Mouse (Mus musculus) liver, embryonic 16.5 days (tissue): Measurements from ENCODE around the gene Ube2g1. TPM values are rescaled to one million over a fixed set of nuclear protein-coding genes. Genes with fewer than 3 reads are reported as not detected.
A peak's percentile ranks its signal among the peaks of the same experiment; 100 is the strongest.
"Not testable (repeated sequence)": the region's sequence is repeated elsewhere in the genome, so short reads cannot be mapped to it uniquely, and the experiment has no call there.

Experiments
- ATAC-seq: fragments of 200-750 bp; cut with Nextera tagmentation; 2 replicates; pipeline ENCODE4 v1.8.0; 2017; ENCODE audit warnings: low read depth, mild to moderate bottlenecking, moderate number of reproducible peaks, moderate library complexity
- H3K27ac ChIP-seq: fragments of 300-500 bp; sonication (generic); 2 replicates; pipeline ENCODE4 v1.5.1; 2014; ENCODE audit warnings: mild to moderate bottlenecking, low read length
- H3K27me3 ChIP-seq: fragments of 300-500 bp; sonication (generic); 2 replicates; pipeline ENCODE4 v1.6.1; 2014; ENCODE audit warnings: low read depth, low read length, mixed read lengths; ENCODE audit not compliant: control insufficient read depth, insufficient read depth
- H3K36me3 ChIP-seq: fragments of 300-500 bp; sonication (generic); 2 replicates; pipeline ENCODE4 v1.6.1; 2014; ENCODE audit warnings: mild to moderate bottlenecking; ENCODE audit not compliant: control insufficient read depth, insufficient read depth
- H3K4me1 ChIP-seq: fragments of 300-500 bp; sonication (generic); 2 replicates; pipeline ENCODE4 v1.6.1; 2014; ENCODE audit warnings: low read depth, low read length, mixed read lengths; ENCODE audit not compliant: control insufficient read depth
- H3K4me2 ChIP-seq: fragments of 300-500 bp; sonication (generic); 2 replicates; pipeline ENCODE4 v1.6.1; 2014; ENCODE audit warnings: low read depth, low read length, mixed read lengths
- H3K4me3 ChIP-seq: fragments of 300-500 bp; sonication (generic); 2 replicates; pipeline ENCODE4 v1.5.1; 2014; ENCODE audit warnings: low read depth, mild to moderate bottlenecking, low read length
- H3K9ac ChIP-seq: fragments of 300-500 bp; sonication (generic); 2 replicates; pipeline ENCODE4 v1.6.1; 2014; ENCODE audit warnings: low read depth, low read length
- H3K9me3 ChIP-seq: fragments of 300-500 bp; sonication (generic); replicated peaks from 2 replicates; pipeline ENCODE4 v1.6.1; 2016; ENCODE audit warnings: low read length; ENCODE audit not compliant: control insufficient read depth
- WGBS: fragments of 180-500 bp; shearing (Covaris S2); extraction: QIAGEN DNeasy Blood & Tissue Kit; methylation state at CpG from one replicate; pipeline ENCODE4 v1.1.7; 2014; ENCODE audit not compliant: insufficient replicate concordance; 5-methylcytosine and 5-hydroxymethylcytosine counted together
- polyA plus RNA-seq: library from polyadenylated mRNA; unstranded; fragments of >200 nt; fragmentation: Nextera tagmentation; extraction: Ambion mirVana; gene quantifications from 2 replicates; pipeline ENCODE4 v1.2.1, GENCODE M21; 2015

The Ube2g1 gene
- polyA plus RNA-seq, 1 experiment from 2014 or later: 20.9 TPM

DNA sequence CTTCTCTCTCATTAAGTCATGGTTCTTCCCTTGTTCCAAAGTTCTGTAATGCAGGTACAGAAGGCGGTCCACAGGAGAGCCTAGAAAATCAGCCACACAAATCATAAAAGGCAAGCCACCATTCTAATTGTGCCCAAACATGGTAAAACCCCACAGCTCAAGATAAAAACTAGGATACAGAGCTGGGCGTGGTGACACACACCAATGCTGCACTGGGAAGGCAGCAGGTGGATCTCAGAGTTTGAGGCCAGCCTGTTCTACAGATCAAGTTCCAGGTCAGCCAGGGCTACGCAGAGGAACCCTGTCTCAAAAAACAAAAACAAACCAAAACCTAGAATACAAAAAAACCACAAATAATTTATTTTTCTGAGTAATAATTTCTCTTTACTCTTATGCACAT, 20.5 kb upstream of the Ube2g1 start:
- Histone ChIP-seq H3K9ac (no peak overlapping the region), H3K4me1 (no peaks in the 10 kb centered on the region; the same call in none of the 2 replicates), H3K27me3 (no peaks in the 10 kb centered on the region), H3K4me3 (no peak overlapping the region), H3K4me2 (no peak overlapping the region), H3K27ac (no peak overlapping the region), H3K9me3 (no peaks in the 10 kb centered on the region), H3K36me3 (no peaks in the 10 kb centered on the region)
- no peak for ATAC-seq
- WGBS: 50% methylated on average over 3 of the region's 3 CpGs

DNA sequence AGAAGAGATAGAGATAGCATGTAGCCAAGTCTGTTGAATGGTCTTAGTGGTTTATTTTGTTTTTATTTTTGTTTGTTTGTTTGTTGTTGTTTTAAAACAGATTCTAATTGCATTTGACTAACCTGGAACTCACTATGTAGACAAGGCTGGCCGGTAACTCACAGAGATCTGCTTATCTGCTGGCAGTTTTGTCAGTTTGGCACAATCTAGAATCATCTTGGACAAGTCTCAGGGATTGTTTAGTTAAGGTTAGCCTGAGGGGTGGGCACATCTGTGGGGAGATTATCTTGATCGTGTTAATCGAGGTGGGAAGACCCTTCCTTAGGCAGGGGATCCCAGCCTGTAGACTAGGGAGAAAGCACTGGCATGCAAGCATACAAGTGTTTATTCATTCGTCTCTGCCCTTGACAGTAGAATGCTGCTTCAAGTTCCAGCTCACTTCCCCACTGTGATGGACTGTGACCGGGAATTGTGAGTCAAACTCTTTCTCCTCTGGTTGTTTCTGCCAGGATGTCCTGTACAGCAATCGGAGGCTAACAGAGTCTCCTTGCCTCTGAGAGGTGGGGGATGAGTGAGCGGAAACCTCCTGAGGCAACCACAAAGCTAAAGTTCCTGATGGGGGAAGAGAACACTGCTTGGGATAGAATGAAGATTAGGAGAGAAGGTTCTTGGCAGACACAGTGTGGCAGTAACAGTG, 19.4 kb upstream of the Ube2g1 start:
- no peak overlapping the region for H3K9ac ChIP-seq
- H3K4me3 ChIP-seq: no peak overlapping the region
- H3K27ac ChIP-seq: no peak overlapping the region
- H3K27me3 ChIP-seq: no peaks in the 10 kb centered on the region
- no peaks in the 10 kb centered on the region for H3K36me3 ChIP-seq
- no peak overlapping the region for H3K4me2 ChIP-seq
- no peaks in the 10 kb centered on the region for H3K9me3 ChIP-seq
- WGBS: 21% methylated on average over 7 of the region's 7 CpGs
- no peak for ATAC-seq
- no peaks in the 10 kb centered on the region; the same call in 1 of the 2 replicates for H3K4me1 ChIP-seq

GRCm38 (mm10) chr11:72595010-72595737, 11.9 kb upstream of the Ube2g1 start:
- H3K9ac ChIP-seq: no peak overlapping the region
- no peaks in the 10 kb centered on the region for H3K27me3 ChIP-seq
- no peaks in the 10 kb centered on the region for H3K4me1 ChIP-seq

GRCm38 (mm10) chr11:72597780-72598179, 9.3 kb upstream of the Ube2g1 start:
- Histone ChIP-seq H3K27ac (no peak overlapping the region), H3K4me1 (no peaks in the 10 kb centered on the region), H3K27me3 (no peaks in the 10 kb centered on the region), H3K9me3 (no peaks in the 10 kb centered on the region), H3K36me3 (no peaks in the 10 kb centered on the region), H3K9ac (no peak overlapping the region), H3K4me3 (no peak overlapping the region), H3K4me2 (no peak overlapping the region)
- no peak for ATAC-seq
- 69% methylated on average over 4 of the region's 4 CpGs for WGBS

More at GRCm38 (mm10) chr11:72595010-72595737, 11.9 kb upstream of the Ube2g1 start:
- Histone ChIP-seq H3K9me3 (no peaks in the 10 kb centered on the region), H3K4me3 (no peak overlapping the region), H3K36me3 (no peaks in the 10 kb centered on the region), H3K4me2 (no peak overlapping the region), H3K27ac (no peak overlapping the region)
- ATAC-seq: no peak
- WGBS: 49% methylated on average over 2 of the region's 2 CpGs

GRCm38 (mm10) chr11:72607469-72608070, 487 bp downstream of the Ube2g1 start:
- WGBS: under 1% methylated on average over 70 of the region's 79 CpGs
- no peaks in the 10 kb centered on the region for H3K27me3 ChIP-seq
- peak overlapping the region; percentile 97 for H3K9ac ChIP-seq
- peak overlapping the region; percentile 99 for H3K27ac ChIP-seq
- no peaks in the 10 kb centered on the region for H3K36me3 ChIP-seq
- H3K9me3 ChIP-seq: no peaks in the 10 kb centered on the region
- H3K4me2 ChIP-seq: peak overlapping the region; percentile 91
- H3K4me1 ChIP-seq: peaks cover 4% of the 10 kb centered on the region
- peak overlapping the region; percentile 91 for H3K4me3 ChIP-seq
- ATAC-seq: peak; percentile 66

DNA sequence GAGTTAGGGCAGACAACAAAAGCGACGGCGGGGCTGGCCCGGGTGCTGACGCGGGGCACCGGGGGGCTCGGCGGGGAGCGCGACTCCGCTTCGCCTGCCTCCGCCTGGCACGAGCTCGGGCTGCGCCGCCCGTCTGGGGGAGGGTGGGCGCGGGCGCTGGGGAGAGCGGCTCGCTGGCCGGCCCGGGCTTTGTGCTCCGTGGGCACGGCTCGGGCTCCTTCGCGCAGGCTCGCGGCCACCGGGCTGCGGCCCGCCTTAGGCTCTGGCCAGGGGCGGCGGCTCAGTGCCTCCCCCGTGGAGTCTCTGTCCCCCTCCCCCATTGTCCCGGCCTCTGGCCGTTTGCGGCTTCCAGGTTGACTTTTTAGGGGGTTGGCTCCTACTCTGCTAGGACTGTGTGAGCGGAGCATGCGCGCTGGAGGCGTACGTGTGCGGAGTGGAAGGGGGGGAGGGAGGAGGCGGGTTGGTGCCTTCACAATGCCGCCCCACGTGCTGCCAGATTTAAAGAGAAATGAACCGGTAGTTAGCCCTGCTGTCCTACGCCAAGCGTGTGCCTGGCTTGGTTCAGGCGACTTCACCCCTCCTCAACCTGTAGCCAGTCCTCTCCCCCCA, 1.1 kb downstream of the Ube2g1 start:
- ATAC-seq: peak; percentile 75
- Histone ChIP-seq H3K9ac (peak overlapping the region; percentile 97), H3K4me1 (peaks cover 4% of the 10 kb centered on the region), H3K27ac (peak overlapping the region; percentile 99), H3K4me2 (peak overlapping the region; percentile 91), H3K27me3 (no peaks in the 10 kb centered on the region), H3K9me3 (no peaks in the 10 kb centered on the region), H3K36me3 (no peaks in the 10 kb centered on the region), H3K4me3 (peak overlapping the region; percentile 91)
- 1% methylated on average over 51 of the region's 55 CpGs for WGBS

DNA sequence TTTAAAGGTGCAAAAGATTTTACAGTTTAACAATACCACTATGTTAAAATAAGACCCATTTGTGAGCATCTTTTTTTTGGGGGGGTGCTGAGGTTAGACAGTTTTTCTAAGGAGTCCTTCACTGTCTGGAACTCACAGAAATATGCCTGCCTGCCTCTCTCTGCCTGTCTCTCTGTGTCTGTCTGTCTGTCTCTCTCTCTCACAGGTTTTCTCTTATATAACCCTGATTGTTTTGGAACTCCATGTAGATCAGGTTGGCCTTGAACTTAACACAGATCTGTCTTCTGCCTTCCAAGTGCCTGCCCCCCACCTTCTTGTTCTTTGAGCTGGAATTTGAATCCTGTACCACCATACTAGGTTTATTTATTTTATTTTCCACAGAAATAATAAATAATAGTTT, 2.2 kb downstream of the Ube2g1 start:
- Histone ChIP-seq H3K27ac (no peak overlapping the region), H3K4me1 (peaks cover 4% of the 10 kb centered on the region), H3K9me3 (no peaks in the 10 kb centered on the region), H3K36me3 (no peaks in the 10 kb centered on the region), H3K9ac (no peak overlapping the region), H3K4me2 (no peak overlapping the region), H3K4me3 (no peak overlapping the region), H3K27me3 (no peaks in the 10 kb centered on the region)
- ATAC-seq: no peak

DNA sequence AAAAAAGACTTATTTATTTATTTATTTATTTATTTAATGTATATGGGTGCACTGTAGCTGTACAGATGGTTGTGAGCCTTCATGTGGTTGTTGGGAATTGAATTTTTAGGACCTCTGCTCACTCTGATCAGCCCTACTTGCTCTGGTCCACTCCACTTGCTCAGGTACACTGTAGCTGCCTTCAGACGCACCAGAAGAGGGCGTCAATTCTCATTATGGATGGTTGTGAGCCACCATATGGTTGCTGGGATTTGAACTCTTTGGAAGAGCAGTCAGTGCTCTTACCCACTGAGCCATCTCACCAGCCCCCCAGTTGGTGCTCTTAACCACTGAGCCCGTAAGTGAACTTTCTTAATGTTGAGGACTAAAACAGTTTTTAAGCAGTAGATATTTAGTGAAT, 7.3 kb downstream of the Ube2g1 start:
- WGBS: 63% methylated on average over 3 of the region's 3 CpGs
- not testable (repeated sequence) for ATAC-seq

More for the DNA sequence above, 7.3 kb downstream of the Ube2g1 start:
- not testable (repeated sequence) for H3K4me2 ChIP-seq, H3K9me3 ChIP-seq, H3K27me3 ChIP-seq, H3K4me3 ChIP-seq, H3K27ac ChIP-seq, H3K9ac ChIP-seq, H3K36me3 ChIP-seq, H3K4me1 ChIP-seq
